Mouse (Mus musculus) colon, adult 2 months (tissue): ENCODE measurements around the gene Serpine2. TPM values are rescaled to one million over a fixed set of nuclear protein-coding genes. Genes with fewer than 3 reads are reported as not detected.

ENCODE experiments used
- polyA plus RNA-seq: library from polyadenylated mRNA; depleted of rRNA; stranded (reverse); fragments of >200 nt; gene quantifications from 2 replicates; pipeline ENCODE4 v1.2.3, GENCODE M21; 2012; rRNA removed

Gene Serpine2
- polyA plus RNA-seq, result 12.6 and 18.0 TPM in 2 replicates

DNA sequence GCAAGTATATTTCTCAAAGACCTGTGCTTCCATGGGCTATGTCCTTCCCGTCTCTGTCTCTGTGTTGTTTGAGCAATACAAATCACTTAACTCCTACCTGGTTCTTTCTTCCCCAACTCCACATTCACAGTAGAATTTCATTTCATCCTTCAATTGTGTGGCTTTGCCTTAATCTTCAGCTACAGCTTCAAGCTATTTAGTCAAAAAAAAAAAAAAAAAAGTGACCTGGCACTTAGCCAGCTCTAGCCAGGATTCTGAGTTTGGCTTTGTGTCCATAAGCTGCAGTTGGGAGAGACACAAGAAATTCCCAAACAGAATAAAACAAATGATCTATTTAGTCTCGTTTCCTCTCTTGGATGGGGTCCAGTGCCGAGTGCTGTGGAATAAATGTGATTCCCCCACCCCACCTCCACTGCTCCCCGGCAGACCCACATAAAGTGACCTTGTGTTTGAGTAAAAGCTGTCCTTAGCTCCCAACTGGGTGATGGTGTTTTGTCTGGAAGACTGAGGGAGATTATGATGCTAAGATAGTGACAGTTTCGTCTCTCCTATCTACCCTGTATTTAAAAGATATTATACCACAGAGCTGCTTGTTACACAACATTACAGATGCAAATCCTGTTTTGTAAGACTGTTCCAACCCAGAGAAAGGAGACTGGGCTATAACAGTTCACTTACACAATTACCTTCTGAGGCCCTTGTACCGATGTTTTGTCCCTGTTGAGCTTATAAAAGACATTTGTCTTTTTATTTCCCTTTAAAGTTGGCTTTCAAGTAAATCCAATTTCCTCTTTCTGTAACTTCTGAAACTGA is at the start of gene Serpine2:
Gene Serpine2 (minus strand): TSS at position 51 of the 813 bp plus-strand sequence.

GRCm38 (mm10) chr1:79775927-79776458 is 85.0 kb downstream of the Serpine2 start, which contains the start of the genes Mrpl44 and Wdfy1:
Gene Mrpl44 (plus strand): TSS chr1:79776018.
Gene Wdfy1 (minus strand): TSS chr1:79776143.

Other genes with a start within 250 kb of the Serpine2 start
- gene Ap1s3, start 189.2 kb downstream of the Serpine2 start, polyA plus RNA-seq, result 97.3 and 105 TPM in 2 replicates
- 6.1 and 9.4 TPM in 2 replicates for gene Mrpl44, start 85.2 kb downstream of the Serpine2 start, polyA plus RNA-seq
- 69.1 and 70.2 TPM in 2 replicates for gene Wdfy1, start 85.0 kb downstream of the Serpine2 start, polyA plus RNA-seq